Mouse (Mus musculus): ENCODE data around the gene Slc39a2. TPM values are rescaled to one million over a fixed set of nuclear protein-coding genes. Genes with fewer than 3 reads are reported as not detected.
"Not testable (repeated sequence)": the region's sequence is repeated elsewhere in the genome, so short reads cannot be mapped to it uniquely, and the experiment has no call there.

Slc39a2 gene
- under 1 TPM; 0.31 to 0.37 TPM for total RNA-seq (2021)
- long read RNA-seq, experiment 1, result 0 reads
- long read RNA-seq, experiment 2, result 0 reads

DNA sequence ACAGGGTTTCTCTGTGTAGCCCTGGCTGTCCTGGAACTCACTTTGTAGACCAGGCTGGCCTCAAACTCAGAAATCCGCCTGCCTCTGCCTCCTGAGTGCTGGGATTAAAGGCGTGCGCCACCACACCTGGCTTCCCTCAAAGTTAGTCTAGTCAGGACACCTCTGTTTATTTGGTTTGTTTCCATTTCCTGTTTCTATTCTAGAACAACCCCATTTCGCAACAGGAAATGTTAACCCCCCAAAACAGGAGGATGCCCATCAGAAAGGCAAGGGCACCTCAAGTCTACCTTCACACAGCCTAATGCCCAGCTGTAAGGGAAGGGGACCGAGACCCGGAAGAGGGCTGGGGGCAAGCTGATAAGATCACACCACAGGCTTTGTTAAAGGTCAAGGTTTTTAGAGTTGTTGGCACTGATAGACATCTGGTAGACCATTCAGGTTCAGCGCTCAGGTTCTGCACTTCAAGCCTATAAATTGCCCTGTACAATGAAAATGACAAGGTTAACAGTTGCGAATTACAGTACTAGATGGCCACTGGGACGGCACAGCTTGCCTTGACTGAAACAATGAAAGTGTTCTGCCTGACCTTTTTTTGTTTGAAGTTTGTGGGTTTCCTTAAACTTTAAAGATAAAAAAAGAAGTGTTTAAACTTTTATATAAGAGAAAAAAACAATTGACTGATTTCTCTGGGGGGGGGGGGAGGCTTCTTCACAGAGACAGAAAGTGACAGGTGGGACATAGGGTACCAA lies at the start of gene Slc39a2:
TSS of gene Slc39a2 (plus strand) at position 699 of the 749 bp plus-strand sequence.
- intact Hi-C loops (cut with DNase I; ENCODE audit: low total_unique reads), result loop anchor here (5.0 to 10.0 kb wide), 2 partner anchors 105 to 202 kb away; no protein-coding TSS in a partner anchor
- no peak for DNase-seq

DNA sequence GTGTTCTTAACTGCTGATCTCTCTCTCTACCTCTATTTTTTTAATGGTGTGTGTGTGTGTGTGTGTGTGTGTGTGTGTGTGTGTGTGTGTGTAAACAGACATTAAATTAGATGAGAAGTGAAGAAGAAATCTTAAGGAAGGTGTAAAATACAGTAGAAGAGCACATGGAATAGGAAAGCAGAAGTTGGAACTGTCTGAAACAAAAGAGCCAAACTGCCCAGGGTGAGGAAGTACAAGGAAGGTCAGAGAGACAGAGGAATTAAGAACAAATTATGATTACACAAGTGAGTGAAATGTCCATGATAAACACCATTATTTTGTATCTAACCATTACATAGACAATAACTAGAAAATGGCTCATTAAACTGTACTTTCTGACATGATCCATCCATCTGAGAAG lies 48.8 kb upstream of the Slc39a2 start:
- DNase-seq, result no peak
- intact Hi-C loops (cut with DNase I; ENCODE audit: low total_unique reads), result no loop called here

DNA sequence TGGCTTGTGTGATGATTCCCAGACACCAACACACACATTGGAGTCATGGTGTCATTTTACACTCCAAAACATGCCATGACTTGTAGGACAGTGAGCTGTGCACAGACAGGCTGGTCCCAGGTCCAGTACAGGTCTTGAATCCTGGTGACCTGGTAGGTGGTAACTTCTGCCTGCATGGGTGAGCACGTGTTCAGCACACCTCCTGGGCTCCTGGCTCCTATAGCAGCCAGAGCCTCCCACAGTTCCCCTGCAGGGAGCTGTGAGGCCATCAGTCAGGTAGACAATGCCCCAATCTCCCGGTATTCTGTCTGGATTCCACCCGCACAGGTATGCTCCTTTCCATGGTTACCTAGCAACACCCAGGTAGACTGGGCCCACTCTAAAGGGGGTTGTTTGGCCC lies 46.1 kb upstream of the Slc39a2 start:
- intact Hi-C loops (cut with DNase I; ENCODE audit: low total_unique reads), result no loop called here

DNA sequence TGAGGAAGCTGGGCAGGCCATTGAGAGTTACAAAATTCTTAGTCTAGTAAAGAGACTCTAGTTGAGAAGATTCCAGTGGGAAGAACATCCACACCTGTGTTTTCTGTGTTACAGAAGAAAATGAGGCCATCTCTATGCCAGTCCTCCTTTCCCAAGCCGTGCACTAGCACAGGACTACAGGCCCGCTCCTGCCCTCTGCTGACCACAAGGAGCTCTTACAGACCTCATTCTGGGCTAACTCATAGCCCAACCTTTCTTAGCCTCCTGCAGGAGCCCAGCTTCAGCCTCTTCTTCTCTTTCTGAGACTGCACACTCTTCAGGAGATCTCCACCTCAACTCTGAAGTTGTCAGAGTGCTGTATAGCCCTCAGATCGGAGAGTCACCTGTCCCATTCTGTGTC lies 41.7 kb upstream of the Slc39a2 start:
- intact Hi-C loops (cut with DNase I; ENCODE audit: low total_unique reads); DNase-seq: not testable (repeated sequence)

More for the DNA sequence above, 46.1 kb upstream of the Slc39a2 start:
- DNase-seq, result no peak

DNA sequence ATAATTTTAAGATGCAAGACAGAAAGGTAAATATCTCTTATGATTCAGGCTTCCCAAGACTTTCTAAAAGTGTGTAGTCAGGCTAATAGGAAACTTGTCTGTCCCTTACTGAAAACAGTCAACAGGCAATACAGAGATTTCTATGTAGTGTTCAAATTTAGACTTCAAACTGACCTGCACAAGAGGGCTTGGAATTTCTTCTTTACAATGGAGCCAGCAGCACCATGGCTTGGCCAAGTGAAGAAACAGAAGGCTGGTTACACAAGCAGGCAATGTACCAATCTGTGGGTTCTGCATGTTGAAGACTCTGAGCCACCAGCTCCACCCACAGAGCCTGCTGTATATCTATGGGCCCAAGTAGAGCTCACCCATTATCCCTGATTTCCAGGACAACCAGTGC lies 39.3 kb upstream of the Slc39a2 start, which contains the start of gene Ear6:
TSS of gene Ear6 (plus strand) at position 301 of the 400 bp plus-strand sequence.
- intact Hi-C loops (cut with DNase I; ENCODE audit: low total_unique reads), result no loop called here
- DNase-seq, result no peak

DNA sequence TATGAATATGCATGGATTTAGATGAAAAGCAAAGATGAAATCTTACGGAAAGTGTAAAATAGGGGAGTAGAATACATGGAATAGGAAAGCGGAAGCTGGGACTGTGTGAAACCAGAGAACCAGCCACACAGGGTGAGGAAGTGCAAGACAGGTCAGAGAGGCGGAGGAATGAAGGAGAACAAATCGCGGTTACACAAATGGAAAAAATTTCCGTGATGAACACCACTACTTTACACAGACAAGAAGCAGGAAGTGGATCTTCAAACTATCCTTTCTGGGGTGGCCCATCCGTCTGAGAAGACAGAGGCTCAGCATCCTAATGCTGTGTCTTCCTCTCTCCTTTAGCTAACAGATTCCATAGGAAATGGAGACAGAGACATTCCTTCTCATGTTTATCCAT lies 37.4 kb upstream of the Slc39a2 start:
- DNase-seq; intact Hi-C loops (cut with DNase I; ENCODE audit: low total_unique reads): not testable (repeated sequence)

DNA sequence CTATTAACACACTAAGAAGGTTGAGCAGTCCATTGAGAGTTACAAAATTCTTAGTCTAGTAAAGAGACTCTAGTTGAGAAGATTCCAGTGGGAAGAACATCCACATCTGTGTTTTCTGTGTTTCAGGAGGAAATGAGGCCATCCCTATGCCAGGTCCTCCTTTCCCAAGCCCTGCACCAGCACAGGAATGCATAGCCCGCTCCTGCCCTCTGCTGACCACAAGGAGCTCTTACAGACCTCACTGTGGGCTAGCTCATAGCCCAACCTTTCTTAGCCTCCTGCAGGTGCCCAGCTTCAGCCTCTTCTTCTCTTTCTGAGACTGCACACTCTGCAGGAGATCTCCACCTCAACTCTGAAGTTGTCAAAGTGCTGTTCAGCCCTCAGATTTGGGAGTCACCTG lies 29.1 kb upstream of the Slc39a2 start:
- intact Hi-C loops (cut with DNase I; ENCODE audit: low total_unique reads); DNase-seq: not testable (repeated sequence)

DNA sequence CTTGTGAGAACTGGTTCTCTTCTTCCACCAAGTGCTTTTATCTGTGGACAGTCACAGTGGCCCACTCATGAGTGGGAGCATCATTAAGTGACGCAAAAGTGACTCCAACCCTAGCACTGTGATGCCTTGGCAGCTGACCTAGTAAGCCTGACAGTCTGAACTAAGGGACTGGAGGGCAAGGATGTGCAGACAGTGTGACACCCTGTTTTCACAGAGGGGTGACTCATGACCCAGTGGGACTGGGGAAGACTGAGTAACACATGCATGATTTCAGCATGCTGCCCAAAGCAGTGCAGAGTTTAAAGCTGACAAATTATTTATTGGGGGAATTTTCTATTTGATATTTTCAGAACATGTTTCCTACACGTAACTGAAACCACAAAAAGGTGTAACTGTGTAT lies 21.9 kb upstream of the Slc39a2 start:
- intact Hi-C loops (cut with DNase I; ENCODE audit: low total_unique reads), result no loop called here
- no peak for DNase-seq

DNA sequence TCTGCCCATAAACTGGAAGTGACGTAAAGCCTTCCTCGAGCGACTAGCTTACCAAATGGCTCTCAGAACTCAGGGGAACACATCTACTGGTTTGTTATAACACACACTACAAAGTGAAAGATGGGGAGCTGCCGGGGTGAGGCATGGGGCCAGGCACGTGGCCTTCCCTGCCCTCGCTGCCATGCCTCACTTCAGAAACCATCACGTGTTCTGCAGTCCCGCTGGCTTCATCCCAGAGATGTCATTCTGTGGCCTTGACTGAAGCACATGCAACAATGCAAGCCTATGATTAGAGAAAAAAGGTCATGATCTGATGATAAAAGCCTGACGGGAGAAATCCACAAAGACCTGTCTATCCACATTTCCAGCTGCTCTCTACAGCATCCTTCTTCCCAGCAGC lies 20.9 kb upstream of the Slc39a2 start:
- intact Hi-C loops (cut with DNase I; ENCODE audit: low total_unique reads), result no loop called here

DNA sequence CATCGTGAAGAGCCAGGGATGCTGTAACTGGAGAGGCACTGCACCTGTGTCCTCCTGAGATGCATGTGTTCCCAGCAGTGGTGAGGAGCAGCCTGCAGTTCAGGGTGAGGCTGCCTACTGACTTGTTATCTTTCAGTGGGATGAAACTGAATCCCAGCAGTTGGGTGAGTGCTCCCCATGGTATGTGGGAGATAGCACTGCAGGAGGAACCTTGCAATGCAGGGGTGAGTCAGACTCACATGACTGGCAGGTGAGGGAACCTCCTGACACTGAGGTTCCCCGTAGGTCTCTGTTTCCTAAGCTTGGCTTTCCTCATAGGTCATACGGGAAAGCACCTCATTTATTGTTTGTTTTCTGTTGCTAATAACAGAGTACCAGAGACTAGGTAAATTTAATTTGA lies 15.2 kb upstream of the Slc39a2 start:
- DNase-seq, result no peak
- intact Hi-C loops (cut with DNase I; ENCODE audit: low total_unique reads), result no loop called here

More for the DNA sequence above, 20.9 kb upstream of the Slc39a2 start:
- no peak for DNase-seq

DNA sequence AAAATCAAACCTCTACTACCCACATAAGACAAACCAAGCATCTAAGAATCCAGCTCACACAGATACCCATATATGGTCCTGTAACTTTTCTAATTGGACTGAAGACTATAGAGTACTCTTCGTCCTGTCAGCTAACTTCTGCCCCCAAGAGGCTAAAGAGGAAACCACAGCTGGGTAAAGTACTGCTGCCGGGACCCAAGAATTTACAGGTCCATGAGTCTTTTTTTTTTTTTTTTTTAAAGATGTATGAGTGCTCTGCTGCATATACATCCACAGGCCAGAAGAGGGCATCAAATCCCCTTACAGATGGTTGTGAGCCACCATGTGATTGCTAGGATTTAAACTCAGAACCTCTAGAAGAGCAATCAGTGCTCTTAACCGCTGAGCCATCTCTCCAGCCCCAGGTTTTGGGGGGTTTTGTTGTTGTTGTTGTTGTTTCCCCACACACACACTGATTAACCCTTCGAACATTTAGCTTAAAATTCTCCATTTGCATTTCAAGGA lies 9.1 kb upstream of the Slc39a2 start:
- DNase-seq, result peak; percentile 55
- intact Hi-C loops (cut with DNase I; ENCODE audit: low total_unique reads), result no loop called here

DNA sequence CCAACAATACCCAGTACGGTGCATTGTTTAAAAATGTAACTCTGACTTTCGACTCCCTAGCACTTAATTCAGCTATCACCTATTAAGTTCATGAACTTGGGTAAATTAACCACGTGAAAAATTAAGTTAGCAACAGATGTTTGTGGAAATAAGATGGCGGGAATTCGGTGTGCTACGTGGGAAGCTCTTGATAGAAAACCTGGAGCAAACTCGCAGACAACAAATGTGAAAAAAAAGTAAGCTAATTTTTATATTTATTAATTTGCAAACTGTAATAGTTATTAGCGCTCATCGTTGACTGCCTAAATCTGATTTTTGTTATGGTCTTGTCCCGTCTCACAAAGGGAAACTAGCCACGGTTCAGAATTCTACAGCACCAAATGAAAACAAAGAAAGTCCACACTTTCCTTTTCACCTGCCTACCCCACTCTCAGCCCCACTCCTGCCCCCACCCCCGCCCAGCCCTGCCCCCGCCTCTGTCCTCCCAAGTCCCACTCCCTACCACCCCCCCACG lies 8.6 kb upstream of the Slc39a2 start:
- no peak for DNase-seq
- intact Hi-C loops (cut with DNase I; ENCODE audit: low total_unique reads), result no loop called here

DNA sequence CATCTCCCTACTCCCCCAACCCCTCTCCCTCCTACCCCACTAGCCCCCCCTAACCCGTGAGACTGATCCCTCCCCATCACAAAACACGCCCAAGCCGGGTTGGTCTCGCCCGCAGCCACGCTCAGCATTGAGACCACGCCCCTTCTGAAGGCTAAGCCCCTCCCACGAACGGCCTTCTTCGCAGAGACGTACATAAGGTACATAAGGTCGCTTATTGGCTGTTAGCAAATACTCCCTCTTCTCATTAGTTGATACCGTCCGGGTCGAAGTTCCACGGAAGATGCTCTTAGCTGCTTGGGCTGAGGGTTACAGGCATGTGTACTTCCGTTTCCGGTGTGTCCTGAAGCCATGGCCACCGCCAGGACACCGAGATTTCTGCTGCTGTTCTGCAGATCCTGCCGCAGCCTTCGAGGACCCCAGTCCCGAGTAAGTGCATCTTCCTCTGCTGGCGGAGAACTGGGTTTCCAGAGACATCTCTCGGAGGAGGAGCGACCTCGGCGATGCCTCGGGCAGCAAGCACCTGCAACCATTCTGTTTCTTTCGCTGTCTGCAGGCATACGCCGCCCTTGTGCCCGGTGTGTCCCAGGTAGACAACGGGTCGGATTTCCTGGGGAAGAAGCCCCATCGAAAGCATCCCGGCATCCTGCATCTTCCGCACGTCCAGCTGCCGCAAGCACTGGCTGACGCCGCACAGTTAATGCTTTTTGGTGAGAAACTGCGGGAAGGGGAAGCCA lies 7.9 kb upstream of the Slc39a2 start, which contains the start of gene Mettl17:
TSS of gene Mettl17 (plus strand) at position 245 of the 734 bp plus-strand sequence.
- peak; percentile 96 for DNase-seq
- intact Hi-C loops (cut with DNase I; ENCODE audit: low total_unique reads), result no loop called here

DNA sequence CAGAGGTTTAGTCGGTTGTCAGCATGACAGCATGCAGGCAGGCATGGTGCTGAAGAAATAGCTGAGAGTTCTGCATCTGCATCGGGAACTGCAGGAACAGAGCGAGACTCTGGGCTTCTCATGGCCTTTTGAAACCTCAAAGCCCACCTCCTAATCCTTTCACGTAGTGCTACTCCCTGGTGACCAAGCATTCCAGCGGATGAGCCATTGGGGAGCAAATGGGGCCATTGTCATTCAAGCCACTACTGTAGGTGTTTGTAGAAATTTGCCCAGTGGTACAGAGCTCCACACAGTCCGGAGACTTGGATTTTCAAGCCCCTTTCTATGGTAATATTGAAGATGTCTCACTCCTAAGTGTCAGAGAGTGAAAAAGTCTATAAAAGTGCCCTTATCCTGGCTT lies 6.6 kb upstream of the Slc39a2 start:
- no peak for DNase-seq
- intact Hi-C loops (cut with DNase I; ENCODE audit: low total_unique reads), result no loop called here

DNA sequence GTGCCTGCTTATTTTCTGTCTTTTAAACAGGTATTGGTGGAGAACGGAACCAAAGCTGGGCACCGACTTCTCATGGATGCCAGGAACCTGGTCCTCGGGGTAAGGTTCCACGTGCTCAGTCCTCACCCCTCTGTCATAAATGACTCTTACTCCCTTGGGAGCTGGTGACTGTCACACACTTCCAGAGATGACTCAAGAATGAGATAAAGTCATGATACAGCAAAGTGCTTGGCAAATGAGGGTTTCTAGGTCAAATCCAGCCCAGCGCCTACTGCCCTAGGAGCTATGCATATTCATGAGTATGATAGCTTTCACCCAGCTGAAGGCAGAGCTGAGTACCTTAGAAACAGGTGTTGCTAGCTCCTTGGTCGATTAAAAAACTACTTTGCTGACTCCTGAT lies 2.9 kb upstream of the Slc39a2 start:
- DNase-seq, result no peak
- intact Hi-C loops (cut with DNase I; ENCODE audit: low total_unique reads), result loop anchor here (5.0 to 10.0 kb wide), 2 partner anchors 107 to 205 kb away; no protein-coding TSS in a partner anchor

DNA sequence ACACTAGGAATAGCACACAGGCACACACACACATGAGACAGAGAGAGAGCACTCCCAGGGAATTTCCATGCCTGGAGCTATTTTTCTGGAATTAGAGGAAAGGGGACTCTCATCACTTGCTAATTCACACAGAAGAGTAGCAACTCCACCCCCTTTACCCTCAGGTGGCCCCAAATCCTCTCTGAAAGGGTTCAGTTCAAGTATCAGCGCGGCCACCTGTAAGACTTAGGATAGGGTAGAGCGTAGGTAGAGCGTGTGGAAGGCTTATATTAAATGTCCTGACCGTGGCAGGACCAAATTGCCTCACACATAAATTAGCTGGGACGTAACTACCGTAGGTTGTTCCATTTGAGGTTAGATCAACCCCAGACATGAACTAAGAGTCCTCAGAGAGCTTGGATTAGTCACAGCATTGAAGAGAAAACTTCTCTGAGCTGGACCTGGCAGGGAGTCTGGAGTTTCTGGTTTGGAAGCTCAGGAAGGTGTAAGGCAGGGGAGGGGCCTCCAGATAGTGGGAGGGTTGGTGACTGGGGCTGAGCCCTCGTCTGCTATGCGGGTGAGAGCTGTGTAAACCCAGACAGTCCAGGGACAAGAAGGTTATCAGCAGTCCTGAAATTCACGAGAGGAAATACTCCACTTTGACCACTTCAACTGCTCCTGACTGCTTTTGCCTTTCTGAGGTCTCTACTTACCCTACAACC lies 555 bp downstream of the Slc39a2 start:
- intact Hi-C loops (cut with DNase I; ENCODE audit: low total_unique reads), result loop anchor here (5.0 to 10.0 kb wide), 2 partner anchors 104 to 202 kb away; no protein-coding TSS in a partner anchor
- no peak for DNase-seq

DNA sequence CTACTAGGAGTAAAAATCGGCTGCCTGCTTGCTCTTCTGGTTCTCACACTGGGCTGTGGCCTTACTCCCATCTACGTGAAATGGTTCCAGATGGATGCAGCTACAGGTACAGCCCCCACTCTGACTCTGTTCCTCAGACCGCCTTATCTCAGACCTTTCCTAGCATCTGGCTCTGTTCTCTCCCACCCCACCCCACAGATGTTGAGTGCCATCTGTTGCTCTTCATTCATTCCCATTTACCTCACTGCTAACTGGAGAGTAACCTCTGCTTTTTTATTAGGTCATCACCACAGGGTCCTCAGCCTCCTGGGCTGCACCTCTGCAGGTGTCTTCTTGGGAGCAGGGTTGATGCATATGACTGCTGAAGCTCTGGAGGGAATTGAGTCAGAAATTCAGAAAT lies 1.1 kb downstream of the Slc39a2 start:
- intact Hi-C loops (cut with DNase I; ENCODE audit: low total_unique reads), result loop anchor here (5.0 to 10.0 kb wide), 2 partner anchors 103 to 201 kb away; no protein-coding TSS in a partner anchor
- DNase-seq, result no peak

DNA sequence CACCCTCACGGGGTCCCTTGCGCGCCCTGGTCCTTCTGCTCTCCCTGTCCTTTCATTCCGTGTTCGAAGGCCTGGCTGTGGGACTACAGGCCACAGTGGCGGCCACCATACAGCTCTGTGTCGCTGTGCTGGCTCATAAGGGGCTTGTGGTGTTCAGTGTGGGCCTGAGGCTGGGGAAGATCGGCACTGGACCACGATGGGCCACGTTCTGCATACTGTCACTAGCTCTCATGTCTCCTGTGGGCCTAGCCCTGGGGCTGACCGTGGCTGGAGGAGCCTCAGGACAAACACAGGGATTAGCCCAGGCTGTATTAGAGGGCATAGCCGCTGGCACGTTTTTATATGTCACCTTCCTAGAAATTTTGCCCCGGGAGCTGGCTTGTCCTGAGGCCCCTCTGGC lies 2.4 kb downstream of the Slc39a2 start:
- intact Hi-C loops (cut with DNase I; ENCODE audit: low total_unique reads), result loop anchor here (5.0 to 10.0 kb wide), 2 partner anchors 37 to 200 kb away; no protein-coding TSS in a partner anchor
- DNase-seq, result no peak

DNA sequence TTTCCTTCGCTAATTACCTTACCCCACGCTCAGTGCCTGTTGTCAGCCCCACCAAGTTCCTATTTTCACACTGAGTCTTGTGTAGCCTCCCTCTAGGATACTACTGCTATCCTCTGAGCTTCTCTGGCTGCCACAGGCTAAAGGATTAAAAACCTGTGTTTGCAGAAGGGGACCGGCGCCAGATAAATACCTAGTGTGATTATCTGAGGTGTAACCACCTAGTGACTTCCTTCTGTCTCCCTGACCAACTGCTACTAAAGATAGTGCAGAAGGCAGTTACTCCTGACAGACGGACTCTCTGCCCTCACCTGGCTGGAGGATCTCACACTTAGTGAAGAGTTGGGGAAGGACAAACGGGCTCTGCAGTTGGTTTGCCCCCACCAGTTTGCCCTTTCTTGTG lies 3.3 kb downstream of the Slc39a2 start:
- intact Hi-C loops (cut with DNase I; ENCODE audit: low total_unique reads), result loop anchor here (5.0 to 10.0 kb wide), 2 partner anchors 36 to 199 kb away; no protein-coding TSS in a partner anchor
- no peak for DNase-seq
